Mouse (Mus musculus) CD4-positive helper T cell, adult 2 months (primary cell): Measurements from ENCODE around the gene Thegl.

Experiments used
- DNase-seq: peaks from one replicate; pipeline ENCODE4 v3.0.0-alpha.2; 2012; ENCODE audit warnings: low read depth, missing footprints, low spot score

The Thegl gene

DNA sequence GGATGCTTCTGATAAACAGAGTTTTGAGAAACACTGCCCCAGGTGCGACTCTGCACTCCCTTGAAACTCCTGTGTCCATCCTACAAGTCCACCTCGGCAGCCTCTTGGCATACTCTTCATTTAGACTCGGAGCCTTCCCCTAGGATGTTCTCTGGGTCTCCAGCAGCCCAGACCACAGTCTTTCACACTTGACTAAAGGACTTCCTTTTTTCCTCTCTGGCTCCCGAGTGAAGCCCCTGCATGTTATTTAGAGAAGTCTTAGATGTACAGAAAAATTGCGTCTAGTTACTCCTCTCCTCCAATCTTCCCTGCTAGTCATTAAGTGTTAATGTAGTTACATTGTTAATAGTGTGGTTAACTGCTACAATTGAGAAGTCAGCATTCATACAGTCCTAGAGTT lies 28.5 kb downstream of the Thegl start:
- DNase-seq, result no peak

GRCm38 (mm10) chr5:77052616-77053015 lies 36.8 kb downstream of the Thegl start:
- DNase-seq, result no peak

GRCm38 (mm10) chr5:77056881-77057440 lies 41.1 kb downstream of the Thegl start:
- no peak for DNase-seq

GRCm38 (mm10) chr5:77060363-77060762 lies 44.5 kb downstream of the Thegl start:
- DNase-seq, result no peak

- DNase-seq, result peak; percentile 40
These were observed 45.7 kb downstream of the Thegl start for GRCm38 (mm10) chr5:77061372-77062038.

DNA sequence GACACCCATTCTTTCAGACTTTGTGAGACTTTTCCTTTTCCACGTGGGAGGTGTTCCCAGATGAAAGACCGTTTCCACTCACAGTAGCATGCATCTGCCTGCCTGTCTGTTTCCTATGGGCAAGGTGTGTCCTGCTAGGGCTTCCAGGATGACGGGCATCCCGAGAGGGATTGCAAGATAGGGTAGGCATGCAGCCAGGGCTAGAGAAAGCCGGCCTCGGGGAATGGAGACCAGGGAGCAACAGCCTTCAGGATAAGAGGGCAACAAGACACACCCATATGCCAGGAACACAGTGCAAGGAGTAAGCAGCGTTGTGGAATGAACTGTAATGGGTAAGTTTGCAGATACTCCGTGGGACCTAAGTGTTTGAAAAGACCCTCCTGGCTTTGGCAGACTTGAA lies 51.5 kb downstream of the Thegl start:
- no peak for DNase-seq

GRCm38 (mm10) chr5:77070987-77071386 lies 55.2 kb downstream of the Thegl start:
- DNase-seq, result no peak

GRCm38 (mm10) chr5:77071626-77072025 lies 55.8 kb downstream of the Thegl start:
- DNase-seq, result no peak

GRCm38 (mm10) chr5:77073794-77074193 lies 58.0 kb downstream of the Thegl start:
- no peak for DNase-seq

DNA sequence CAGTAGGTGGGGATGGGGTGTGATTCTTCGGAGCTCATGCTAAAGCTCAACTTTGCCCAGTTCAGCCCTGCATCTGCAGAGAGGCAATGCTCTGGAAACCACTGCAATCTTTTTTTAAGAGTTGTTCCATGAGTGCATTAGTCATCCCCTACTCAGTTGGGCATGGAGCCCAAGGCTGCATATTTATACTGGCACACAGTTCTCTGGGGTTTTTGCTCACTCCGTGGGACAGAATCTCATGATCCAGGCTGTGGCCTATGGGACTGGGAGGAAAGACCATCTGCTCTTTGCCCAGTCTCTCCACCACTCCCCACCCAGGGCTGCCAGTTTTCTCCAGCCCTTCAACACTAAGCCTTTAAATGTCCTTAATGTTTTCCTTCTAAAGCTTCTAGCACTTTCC lies 59.1 kb downstream of the Thegl start:
- DNase-seq, result no peak

- DNase-seq, result no peak
These were observed 60.1 kb downstream of the Thegl start for GRCm38 (mm10) chr5:77075951-77076350.

GRCm38 (mm10) chr5:77080761-77081160 lies 64.9 kb downstream of the Thegl start:
- no peak for DNase-seq

DNA sequence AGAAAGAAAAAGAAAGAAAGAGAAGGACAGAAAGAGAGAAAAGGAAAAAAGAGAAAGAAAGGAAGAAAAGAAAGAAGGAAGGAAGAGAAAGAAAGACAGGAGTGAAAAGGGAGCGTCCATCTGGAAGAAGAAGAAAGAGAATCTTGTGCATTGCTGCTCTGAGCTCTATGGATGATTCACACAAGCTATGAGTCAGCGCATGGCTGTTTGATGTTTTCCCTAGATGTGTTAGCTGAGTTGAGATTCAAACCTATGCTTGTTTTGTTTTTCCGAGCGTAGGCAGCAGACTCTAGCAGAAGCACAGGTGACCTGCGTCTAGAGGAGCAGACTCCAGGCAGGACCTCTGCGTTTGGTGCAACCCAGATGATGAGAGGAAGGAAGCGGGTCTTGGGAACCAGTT lies 66.9 kb downstream of the Thegl start:
- DNase-seq, result peak; percentile 26

DNA sequence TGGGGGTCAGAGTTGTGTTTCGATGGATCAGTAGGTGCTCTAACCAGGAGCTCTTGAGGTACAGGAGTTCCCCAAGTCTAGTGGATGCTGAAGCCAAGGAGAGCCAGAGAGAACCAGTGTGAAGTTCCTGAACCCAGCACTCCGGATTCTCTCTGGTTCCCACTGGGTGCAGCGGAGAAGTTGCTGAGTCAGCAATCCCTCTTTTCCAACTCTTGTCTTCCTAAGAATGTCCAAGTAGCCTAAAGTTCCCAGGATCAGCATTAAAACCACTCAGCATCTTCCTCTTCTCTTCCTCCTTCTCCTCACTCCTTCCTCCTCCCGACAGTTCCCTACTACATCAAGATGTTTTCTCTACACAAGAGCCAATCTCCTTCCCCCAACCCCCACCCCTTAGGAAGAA lies 68.6 kb downstream of the Thegl start:
- DNase-seq, result no peak

- DNase-seq, result no peak
These were observed 70.1 kb downstream of the Thegl start for GRCm38 (mm10) chr5:77085753-77086450.

- no peak for DNase-seq
These were observed 70.7 kb downstream of the Thegl start for GRCm38 (mm10) chr5:77086541-77086940.

GRCm38 (mm10) chr5:77087122-77087521 lies 71.3 kb downstream of the Thegl start:
- DNase-seq, result no peak

DNA sequence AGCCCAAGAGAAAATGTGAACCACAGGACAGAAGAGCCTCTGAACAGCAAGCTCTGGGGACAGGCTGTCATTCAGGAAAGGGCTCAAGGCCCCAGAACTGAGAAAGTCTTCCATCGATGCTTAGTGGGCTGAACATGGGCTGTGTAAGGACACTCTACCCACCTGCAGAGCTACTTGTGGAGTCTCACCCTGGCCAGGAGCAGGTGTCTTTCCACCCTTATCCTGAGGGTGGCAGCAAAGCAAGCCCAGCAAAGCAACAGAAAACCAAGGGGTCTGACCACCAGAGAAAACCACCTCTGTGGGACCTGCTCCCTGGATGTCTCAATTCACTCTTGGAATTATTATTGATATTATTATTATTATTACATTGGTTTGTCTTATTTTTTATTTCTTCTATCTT lies 73.5 kb downstream of the Thegl start:
- peak; percentile 59 for DNase-seq

DNA sequence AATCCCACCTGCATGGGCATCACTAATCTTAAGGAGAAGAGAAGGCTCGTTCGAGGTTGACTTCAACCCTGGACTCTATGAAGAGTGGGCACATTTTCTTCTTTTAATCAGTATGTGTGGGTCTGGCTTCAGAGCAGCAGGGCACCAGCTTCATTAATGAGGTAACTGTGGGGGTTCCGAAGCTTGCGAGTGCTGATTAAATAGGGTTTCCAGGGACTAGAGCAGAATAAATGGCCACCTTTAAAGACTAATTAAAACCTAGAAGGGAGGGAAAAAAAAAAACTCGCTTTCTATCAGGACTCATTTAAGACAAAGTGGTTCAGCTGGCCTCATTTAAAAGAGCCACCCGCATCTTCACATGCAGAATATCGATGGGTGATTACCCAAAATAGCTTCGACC lies 74.1 kb downstream of the Thegl start:
- no peak for DNase-seq

- no peak for DNase-seq
These were observed 74.8 kb downstream of the Thegl start for GRCm38 (mm10) chr5:77090521-77091096.

DNA sequence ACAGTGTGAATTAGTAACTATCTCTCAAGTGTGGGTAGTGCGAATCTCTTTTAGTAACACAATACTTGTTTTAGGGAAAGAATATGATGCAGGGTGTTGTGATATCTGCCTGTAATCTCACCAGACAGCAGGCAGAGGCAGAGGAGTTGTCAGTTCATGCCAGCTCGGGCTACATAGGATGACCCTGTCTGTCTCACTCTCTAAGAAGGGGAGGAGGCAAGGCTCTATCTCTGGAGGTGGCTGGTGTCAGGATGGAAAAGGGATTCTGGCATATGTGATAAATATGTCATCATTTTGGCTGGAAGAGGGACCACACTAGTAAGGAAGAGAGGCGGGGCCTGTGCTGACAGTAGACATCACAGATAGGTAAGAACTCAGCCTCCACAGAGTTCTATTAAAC lies 76.1 kb downstream of the Thegl start:
- DNase-seq, result no peak

GRCm38 (mm10) chr5:77092531-77092930 lies 76.7 kb downstream of the Thegl start:
- peak; percentile 53 for DNase-seq

DNA sequence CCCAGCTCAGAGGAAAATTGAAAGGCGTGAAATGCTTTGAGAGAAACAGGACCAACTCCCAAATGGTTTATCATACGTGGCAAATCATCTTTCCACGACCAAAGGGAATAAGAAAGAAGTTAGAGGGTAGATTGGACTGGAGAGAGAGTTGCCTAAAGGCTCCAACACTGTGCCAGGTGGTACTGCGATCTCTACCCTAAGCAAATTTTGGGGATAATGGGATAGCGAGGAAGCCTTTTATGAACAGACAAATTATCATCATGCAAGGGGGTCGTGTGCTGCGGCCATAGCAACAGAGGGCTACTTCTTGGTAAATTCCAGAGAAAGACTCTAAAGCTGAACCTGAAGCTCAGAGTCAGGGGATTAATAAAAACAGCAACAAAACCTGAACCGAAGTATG lies 78.1 kb downstream of the Thegl start:
- DNase-seq, result no peak
